Mouse (Mus musculus) megakaryocyte progenitor cell, adult 5-6 weeks (primary cell): ENCODE measurements around the gene Tmem108. TPM values are rescaled to one million over a fixed set of nuclear protein-coding genes. Genes with fewer than 3 reads are reported as not detected.
A peak's percentile ranks its signal among the peaks of the same experiment; 100 is the strongest.

Source experiments
- ATAC-seq: replicated peaks from 2 replicates; pipeline ENCODE4 v1.8.0; 2016; ENCODE audit warnings: mild to moderate bottlenecking, moderate TSS enrichment, inconsistent platforms; ENCODE audit not compliant: poor library complexity
- total RNA-seq, 2 experiments: library from RNA; stranded (forward) in 1 of 2; stranded (reverse) in 1 of 2; fragments of 157-497, 149-512 nt in 1 of 2; fragments of 200-1000 nt in 1 of 2; gene quantifications; 2 replicates each; pipeline versions ENCODE4 v1.2.3 to v1.2.4; 2015 to 2017

The Tmem108 gene
- total RNA-seq, 2 experiments from 2014 or later = 0.04 to 0.37 TPM

DNA sequence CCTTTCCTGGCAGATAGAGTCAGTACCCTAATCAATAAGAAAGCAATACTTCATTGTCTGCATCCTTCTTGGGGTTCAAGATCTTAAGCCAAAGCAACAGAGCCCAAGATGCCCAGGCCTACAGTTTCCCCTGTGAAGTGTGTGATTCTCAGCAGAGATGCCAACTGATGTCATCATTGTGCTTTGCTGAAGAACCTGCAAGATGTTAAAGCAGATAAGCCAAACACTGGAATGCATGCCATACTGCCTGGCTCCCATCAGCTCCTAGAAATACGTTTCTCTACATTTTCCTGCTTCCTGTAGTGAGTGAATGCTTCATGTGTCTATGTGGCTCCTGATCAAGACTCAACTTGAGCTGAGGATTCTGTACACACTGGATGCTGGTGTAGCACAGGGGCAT, 122.2 kb downstream of the Tmem108 start:
- ATAC-seq = no peak

DNA sequence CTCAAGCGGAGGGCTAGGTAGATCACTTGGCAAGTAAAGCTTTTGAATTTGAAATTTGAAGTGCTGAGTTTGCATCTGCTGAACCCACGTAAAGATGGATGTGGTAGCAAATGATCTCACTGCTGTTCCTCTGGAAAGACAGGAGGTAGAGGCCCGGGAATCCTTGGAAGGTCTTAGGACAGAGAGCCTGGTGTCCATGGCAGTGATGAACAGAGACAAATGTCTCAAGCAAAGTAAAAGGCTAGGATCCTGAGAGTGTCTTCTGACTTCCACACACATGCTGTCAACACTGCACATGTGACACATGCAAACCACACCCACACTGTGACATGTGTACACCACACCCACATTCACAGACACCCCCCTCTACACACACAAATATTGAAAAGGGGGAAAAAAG, 124.2 kb downstream of the Tmem108 start:
- ATAC-seq = no peak

DNA sequence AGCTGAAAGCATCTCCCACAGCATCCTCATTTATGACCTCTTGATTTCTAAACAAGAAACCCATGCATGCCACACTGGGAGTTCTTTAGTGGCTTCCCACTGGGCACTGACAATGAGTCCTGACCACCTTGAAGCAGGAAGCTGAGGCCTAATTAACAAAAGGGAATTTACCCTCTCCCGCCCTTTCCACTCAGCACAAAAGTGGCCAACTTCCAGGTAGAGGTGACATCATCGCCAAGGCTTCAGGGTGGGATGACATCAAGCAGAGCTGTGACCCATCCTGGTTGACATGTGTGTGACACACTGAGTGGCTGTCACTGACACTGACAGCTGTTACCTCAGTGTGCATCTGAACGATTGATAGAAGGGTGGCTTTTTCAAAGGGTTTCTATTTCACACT, 124.8 kb downstream of the Tmem108 start:
- ATAC-seq = no peak

DNA sequence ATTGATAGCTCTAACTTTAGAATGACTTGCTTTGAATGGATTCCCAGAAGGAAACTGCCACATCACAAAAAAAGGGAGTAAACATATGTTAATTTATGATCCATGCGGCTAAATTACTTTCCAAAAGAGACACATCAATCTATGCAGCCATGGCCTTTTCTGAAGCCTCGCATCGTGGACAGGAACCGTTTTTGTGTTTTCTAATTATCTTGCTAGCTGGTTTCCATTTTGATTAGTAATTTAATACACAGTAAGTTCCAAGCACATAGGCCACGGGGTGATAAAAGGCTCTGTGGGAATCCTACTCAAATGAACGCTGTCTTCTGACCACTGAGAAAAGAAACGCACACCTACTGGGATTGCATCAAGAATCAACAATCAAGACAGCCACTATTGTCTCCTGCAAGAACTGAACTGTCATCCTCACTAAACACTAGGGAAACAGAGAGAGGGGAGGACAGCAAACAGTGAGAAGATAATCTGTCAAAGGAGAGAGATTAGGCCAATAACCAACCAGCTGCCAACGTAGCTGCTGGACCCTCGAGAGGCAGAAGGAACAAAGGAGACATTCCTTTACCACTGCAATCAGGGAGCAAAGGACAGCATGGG, 132.7 kb downstream of the Tmem108 start:
- ATAC-seq = no peak

DNA sequence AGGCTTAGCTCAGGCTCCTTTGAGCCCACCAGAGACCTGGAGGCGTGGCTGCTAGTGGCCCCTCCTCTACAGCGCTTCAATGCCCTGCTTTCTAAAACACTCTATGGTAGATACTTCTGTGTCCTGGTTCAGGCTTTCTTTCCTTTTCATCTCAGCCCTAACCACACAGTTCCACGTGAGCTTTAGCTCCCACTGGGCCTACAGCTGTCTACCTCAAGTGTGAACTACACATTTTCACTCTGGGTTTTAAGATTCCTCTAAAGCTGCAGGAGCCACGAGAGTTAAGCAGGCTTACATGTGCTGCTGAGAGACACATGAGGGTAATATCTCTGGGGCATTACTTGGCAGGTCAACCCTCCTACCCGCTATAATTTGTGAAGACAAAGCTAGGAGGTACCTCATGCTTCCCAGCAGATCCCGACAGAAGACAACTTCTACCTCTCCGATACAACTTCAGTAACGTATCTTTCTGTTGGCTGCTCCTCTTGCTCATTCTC, 134.2 kb downstream of the Tmem108 start:
- no peak for ATAC-seq

DNA sequence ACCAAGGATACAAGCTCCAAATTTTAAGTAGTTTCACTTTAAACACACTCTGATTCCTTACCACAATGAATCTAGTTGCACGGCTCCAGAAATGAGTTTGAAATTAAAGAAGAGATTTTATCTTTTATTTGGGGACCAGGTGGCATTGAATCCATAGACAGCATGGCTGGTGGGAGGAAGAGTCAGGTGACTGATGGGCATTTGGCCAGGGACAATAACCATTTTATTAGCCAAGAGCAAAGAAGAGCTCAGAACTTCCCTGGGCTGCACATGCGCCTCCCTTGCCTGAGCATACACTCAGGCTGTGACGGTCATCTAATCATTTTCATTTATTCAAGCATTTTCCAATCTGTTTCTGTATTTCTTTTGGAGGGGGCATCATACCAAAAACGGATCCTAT, 135.5 kb downstream of the Tmem108 start:
- no peak for ATAC-seq

DNA sequence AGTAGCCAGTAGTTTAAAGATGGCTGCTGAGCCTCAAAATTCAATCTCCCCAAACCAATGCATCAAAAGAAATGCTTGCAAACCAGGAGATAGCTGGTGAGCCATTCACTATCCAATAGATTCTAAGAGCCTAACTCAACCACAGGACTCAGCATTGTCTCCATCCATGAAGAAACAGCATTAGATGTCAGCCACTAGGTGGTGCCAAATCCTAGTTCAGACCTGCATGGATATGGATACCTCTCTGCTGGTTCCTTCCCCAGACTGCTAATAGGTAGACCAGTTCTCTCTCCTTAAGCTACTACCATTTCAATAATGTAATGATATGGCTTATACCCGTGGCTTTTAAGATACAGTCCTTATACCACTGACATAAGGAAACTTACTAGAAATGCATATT, 137.0 kb downstream of the Tmem108 start:
- peak; percentile 73 for ATAC-seq

DNA sequence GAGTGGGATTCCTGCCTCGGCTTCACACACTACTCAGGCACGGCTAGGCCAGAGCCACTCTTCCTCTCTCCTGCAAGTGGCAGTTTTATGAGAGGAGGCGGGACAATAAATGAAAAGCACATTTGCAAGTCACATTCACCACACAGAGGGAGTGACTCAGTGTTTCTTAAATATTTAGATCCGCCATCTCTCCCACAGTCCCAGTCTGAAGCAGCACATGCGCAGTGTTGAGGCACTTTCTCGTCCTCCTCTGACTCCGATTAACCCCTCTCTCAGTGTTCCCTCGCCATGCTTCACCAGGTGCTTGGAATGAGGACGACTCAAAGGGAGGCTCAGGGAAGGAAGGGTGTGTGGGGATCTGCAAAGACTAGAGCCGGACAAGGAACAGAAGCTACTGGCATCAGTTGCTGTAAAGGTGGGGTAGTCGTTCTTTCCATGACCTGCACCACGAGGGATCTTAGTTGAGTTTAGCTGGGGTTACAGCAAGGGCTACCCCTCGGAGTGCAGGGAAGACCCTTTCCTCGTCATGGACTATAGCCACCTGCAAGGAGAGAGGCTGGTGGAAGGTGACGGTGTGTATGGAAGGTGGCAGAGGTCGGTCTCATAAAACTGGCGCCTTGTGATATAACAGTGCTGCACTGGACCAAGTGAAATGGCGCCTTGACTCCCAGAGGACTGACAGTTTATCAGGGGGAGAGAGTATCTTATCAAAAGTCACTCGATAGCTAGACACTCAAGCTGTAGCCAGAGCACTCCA, 137.9 kb downstream of the Tmem108 start:
- no peak for ATAC-seq

DNA sequence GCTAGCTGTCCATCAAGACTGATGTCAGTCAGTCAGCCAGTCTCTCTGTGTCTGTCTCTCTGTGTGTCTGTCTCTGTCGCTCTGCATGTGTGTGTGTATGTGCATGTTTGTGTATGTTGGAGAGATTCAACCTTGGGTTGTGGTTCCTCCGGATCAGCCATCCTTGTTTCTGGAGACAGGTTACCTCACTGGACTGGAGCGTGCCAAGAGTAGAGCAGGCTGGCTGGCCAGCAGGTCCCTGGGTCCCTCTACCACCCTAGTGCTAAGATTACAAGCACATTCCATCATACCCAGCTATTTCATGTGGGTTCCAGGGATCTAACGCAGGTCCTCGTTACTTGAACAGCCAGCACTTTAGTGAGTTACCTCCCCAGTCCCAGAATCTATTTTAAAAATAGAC, 138.6 kb downstream of the Tmem108 start:
- ATAC-seq = no peak

DNA sequence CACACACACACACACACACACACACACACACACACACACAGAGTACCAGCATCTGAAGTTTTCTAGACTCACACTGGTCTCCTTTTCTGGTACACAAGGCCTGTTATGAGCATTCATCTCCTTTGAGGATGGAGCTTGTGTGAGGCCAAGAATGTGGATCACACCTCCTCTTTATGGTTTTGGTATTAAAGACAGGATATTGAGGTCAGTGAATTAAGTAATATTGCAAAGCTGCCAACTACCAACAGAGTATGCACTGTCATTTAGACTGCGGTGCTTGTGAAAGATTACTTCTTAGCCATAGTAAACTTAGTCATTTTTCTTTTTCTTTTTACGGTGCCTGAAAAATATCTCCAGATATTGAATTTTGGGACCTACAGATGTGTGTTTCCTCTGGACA, 139.8 kb downstream of the Tmem108 start:
- ATAC-seq = peak; percentile 61

DNA sequence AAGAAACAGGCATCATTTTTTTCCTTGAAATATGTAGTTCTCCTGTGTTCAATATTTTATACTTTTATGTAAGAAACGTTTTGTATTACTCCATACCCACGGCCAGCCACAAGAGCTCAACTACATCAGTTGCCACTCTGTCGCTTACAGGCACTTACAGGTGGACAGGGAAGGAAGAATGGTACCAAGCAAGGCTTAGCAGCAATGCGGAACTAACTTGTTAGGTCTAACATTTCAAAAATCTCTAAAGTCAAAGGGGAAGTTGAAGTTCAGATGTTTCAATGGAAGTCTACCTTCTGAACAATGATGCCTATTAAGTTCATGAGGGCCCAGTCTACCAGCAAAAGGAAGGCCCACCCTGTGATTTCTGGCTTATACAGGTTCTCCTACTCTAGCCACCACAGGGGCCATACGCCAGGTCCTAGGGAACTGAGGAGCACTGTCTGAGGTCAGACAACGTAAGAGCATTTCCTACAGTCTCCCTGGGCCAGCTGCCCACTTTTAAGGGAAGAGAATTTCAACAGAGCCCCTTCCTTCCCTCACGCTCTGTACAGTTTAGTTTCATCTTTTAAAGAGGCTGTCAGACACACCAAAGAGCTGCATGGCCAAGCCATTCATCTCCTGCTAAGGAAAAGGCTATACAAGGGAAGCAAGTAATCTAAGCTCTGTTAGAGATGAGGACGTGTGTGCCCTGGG, 141.0 kb downstream of the Tmem108 start:
- ATAC-seq = peak; percentile 70

DNA sequence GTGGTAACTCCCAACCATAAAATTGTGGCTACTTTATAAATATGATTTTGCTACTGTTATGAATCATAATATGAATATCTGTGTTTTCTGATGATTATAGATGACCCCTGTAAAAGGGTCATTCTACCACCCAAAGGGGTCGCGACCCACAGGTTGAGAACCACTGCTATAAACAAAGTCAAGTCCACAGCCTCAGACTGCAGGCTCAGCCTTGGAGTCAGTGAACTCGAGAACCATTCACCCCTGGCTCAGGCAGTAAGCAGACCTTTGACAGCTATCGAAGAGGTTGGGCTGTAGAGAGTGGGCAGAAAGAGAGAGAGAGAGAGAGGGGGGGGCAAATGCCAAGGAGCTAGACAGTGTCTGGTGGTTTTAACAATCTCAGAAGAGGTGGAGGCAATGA, 147.4 kb downstream of the Tmem108 start:
- no peak for ATAC-seq

DNA sequence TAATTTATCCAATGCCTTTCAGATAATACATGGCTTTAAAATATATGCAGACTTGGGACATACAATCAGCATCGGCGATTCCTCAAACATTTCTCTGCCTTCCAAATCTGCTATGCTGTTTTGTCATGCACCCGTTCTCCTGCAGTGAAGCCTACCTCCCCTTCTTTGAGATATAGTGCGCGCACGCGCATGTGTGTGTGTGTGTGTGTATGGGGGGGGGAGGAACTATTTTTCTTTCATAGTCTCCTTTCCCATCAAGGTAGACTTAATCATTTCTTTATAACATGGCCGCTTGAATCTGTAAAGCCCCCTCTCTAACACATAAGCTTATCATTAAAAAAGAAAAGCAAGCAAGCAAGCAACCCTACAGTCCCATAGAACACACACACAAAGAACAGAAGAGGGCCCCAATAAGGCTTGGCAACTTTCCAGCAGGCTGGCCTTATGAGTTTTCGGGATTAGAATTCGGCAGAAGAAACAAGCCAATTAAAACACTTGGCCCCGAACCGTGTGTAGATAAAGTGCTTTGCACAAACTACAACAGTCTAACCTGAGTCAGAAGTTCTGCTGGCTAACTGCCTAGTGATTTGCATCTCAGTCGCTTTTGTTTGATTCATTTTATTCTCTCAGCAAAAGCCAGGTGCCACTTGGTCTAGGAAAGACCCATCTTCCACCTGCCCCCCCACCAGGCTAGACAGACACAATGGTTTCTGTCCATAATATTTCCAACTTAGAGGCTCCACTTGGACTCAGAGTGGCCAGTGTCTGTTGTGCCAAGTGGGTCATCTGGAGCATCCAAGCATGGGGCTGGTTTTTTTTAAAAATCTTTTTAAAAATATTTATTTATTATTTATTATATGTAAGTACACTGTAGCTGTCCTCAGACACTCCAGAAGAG, 153.2 kb downstream of the Tmem108 start:
- ATAC-seq = no peak

DNA sequence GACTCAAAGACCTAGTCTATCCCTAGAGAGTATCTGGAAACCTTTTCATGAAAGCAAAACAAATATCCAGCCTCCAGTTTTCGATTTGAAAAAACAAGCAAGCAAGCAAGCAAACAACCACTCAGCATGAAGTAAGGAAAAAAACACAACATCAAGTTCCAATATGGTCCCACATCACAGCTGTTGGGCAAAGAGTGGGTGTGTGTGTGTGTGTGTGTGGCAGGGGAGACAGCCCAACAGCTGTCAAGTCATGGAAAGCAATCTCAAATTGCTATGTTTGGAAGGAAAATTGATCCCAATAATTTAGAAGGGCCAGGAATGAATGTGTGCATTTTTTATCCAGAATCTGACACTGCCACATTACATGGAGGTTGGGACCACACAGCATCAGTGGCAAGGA, 155.6 kb downstream of the Tmem108 start:
- ATAC-seq = no peak

DNA sequence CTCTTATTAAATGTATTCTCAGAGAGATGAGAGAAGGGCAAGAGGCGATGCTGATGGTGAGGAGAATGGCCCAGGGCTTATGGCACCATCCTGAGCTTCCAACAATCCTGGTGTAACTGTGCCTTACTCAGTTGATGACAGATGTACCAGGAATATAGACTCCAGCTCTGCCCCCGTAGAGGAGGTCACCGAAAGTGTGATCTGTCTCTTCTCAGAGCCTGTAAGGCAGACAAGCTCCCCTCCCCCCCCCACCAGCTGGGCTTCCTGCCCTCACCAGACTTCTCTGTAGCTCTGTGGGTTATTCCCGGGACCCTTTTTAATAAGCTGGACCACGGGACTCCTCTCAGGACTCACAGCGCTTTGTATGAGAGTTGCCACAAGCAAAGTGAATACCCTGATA, 157.8 kb downstream of the Tmem108 start:
- no peak for ATAC-seq

DNA sequence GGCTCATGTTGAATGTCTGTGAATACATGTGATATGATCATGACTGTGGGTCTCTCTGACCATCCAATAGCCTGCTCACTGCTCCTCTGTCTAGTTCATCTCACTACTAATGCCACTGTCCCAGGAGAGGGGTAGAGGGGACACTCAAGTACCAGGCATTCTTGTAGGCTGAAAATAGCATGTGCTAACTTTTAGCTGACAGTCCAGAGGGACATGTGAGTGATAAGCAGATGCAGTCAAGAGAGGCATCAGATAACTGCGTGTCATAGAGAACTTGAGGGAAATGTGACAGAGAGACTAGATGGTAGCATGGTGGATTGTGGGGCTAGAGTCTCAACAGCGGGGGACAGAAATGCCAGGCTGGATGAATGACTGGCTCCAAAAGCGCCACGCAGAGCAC, 159.8 kb downstream of the Tmem108 start:
- ATAC-seq = no peak

DNA sequence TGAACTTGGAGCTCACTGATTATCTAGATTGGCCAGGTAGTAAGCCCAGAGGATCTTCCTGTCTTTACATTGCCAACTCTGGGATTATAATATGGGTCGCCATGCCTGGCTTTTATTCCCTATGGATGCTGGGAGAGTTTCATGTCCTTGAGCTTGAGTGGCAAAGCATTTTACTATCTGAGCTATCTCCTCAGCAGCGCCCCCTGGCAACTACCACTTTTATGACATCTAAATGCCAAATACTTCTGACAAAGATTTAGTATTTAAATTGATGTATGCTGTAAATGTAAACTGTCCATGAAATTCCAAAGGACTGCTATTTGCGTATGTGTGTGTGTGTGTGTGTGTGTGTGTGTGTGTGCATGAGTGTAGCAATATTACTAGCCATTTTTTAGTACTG, 160.8 kb downstream of the Tmem108 start:
- ATAC-seq = peak; percentile 52

DNA sequence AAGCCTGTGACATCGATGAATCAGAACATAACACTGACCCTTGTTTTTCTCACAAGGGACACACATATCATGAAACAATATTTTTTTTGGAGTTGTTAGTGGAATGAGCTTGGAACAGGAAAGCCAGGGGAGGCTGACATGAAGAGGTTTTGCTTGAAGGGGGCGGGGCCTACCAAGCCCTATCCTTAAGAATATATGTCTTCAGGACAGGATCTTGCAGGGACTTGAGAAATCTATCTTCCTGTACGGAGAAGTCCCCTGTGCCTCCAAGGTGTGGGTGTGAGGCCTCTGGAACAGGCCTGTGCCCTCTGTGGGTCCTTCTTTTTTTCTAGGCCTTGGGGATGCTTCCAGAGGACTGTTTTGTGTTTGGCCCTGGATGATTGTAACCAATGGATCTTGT, 161.7 kb downstream of the Tmem108 start:
- no peak for ATAC-seq

DNA sequence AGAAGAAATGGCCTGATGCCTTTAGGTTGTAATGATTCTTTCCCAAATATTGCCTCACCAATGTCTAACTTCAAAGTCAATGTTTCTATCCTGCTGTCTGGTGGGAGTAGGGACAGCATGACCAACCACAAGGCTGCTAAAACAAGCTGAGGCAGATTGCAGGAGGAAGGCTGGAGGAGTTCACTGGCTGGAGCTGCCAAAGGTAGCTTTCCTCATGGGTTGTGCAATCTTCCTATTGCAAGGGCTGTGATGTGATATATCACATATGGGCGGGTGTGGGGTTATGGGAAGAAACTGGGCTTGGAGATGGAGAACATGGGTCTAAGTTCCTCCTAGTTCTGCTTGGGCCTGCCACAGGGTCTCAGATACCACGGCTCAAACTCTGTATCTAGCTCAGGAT, 163.8 kb downstream of the Tmem108 start:
- ATAC-seq = peak; percentile 85

DNA sequence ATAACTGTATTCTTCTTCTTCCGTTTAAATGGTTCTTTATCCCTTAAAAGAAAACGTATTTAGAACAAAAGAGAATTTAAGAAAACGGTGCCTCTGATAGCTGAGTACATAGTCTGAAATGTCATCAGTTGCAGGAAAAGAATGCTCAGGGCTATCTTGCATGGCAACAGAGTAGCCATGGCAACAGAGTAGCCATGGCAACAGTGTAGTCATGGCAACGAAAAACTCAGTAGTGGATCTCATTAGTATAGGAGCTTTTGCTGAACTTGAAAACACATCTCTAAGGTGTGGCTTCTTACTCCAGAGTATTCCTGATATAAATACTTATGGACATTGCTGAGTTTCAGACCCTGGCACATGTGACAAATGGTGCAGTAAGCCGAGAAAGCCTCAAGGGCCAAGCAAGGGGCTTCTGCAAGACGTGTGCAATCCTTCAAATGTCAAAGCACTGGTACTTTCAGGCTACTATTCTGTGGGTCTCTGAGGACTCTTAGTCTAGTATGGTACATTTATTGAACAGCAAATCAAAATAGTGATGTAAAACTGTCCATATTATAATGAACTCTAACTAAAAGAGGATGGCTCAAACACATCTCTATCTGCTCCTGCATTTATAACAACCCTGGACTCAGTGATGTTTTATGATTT, 166.3 kb downstream of the Tmem108 start:
- no peak for ATAC-seq
